Mouse (Mus musculus): ENCODE measurements around the gene 9430015G10Rik. TPM values are rescaled to one million over a fixed set of nuclear protein-coding genes. Genes with fewer than 3 reads are reported as not detected.
"Not testable (repeated sequence)": the region's sequence is repeated elsewhere in the genome, so short reads cannot be mapped to it uniquely, and the experiment has no call there.

The 9430015G10Rik gene
- polyA plus RNA-seq, 1 experiment from 2014 or later: 44.0 TPM

- H3K27ac ChIP-seq (ENCODE audit: low read depth, low read length): no peak overlapping the region
- H3K4me3 ChIP-seq (ENCODE audit: low read depth, low read length): no peak overlapping the region
- H3K36me3 ChIP-seq (ENCODE audit: control insufficient read depth, insufficient read depth, low read length): no peaks in the 10 kb centered on the region
- DNase-seq (ENCODE audit: low spot score) (no peak), ATAC-seq (ENCODE audit: low FRiP score) (no peak)
- no peaks in the 10 kb centered on the region for H3K27me3 ChIP-seq (ENCODE audit: control insufficient read depth, insufficient read depth, low read length)
- 78% methylated on average over 12 of the region's 12 CpGs for WGBS
- no peaks in the 10 kb centered on the region for H3K4me1 ChIP-seq (replicated peaks; ENCODE audit: control insufficient read depth, insufficient read depth, low read length)
- no peak overlapping the region for H3K9ac ChIP-seq (ENCODE audit: low read depth, low read length)
- H3K9me3 ChIP-seq (ENCODE audit: control insufficient read depth, low read length): no peaks in the 10 kb centered on the region
- H3K4me2 ChIP-seq (replicated peaks; ENCODE audit: low read depth, low read length): no peak overlapping the region
Observed at GRCm38 (mm10) chr4:156133943-156134605, 24.3 kb downstream of the 9430015G10Rik start.

DNA sequence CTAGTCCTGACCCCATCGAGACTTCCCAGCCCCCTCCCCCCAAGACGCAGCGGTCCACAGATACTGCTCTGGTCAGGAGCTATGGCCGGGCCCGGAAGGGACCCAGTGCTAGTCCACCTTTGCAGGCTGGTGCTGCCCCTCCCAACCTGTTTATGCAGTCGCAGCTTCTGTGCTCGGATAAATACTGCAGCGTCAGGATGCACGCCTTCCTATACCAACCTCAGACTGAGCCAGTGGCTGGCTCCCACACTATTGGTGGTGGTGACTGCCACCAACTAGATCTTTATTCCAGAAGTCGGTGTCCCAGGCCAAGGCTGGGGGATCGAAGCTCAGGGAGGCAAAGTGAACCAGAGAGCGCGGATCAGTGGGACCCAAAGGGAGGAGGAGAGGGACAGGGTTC, 25.3 kb downstream of the 9430015G10Rik start:
- H3K27ac ChIP-seq (ENCODE audit: low read depth, low read length): no peak overlapping the region
- H3K4me1 ChIP-seq (replicated peaks; ENCODE audit: control insufficient read depth, insufficient read depth, low read length): no peaks in the 10 kb centered on the region
- ATAC-seq (ENCODE audit: low FRiP score) (no peak), DNase-seq (ENCODE audit: low spot score) (no peak)
- H3K36me3 ChIP-seq (ENCODE audit: control insufficient read depth, insufficient read depth, low read length): no peaks in the 10 kb centered on the region
- no peak overlapping the region for H3K9ac ChIP-seq (ENCODE audit: low read depth, low read length)
- 90% methylated on average over 13 of the region's 13 CpGs for WGBS
- H3K9me3 ChIP-seq (ENCODE audit: control insufficient read depth, low read length): no peaks in the 10 kb centered on the region
- H3K4me2 ChIP-seq (replicated peaks; ENCODE audit: low read depth, low read length): no peak overlapping the region
- H3K27me3 ChIP-seq (ENCODE audit: control insufficient read depth, insufficient read depth, low read length): no peaks in the 10 kb centered on the region
- no peak overlapping the region for H3K4me3 ChIP-seq (ENCODE audit: low read depth, low read length)

- Histone ChIP-seq H3K36me3 (ENCODE audit: control insufficient read depth, insufficient read depth, low read length) (no peaks in the 10 kb centered on the region), H3K27me3 (ENCODE audit: control insufficient read depth, insufficient read depth, low read length) (no peaks in the 10 kb centered on the region), H3K9me3 (ENCODE audit: control insufficient read depth, low read length) (no peaks in the 10 kb centered on the region), H3K4me3 (ENCODE audit: low read depth, low read length) (no peak overlapping the region), H3K4me2 (replicated peaks; ENCODE audit: low read depth, low read length) (no peak overlapping the region), H3K9ac (ENCODE audit: low read depth, low read length) (no peak overlapping the region), H3K27ac (ENCODE audit: low read depth, low read length) (no peak overlapping the region), H3K4me1 (replicated peaks; ENCODE audit: control insufficient read depth, insufficient read depth, low read length) (no peaks in the 10 kb centered on the region)
- 94% methylated on average over 14 of the region's 14 CpGs for WGBS
- no peak for DNase-seq (ENCODE audit: low spot score)
- no peak for ATAC-seq (ENCODE audit: low FRiP score)
Observed at GRCm38 (mm10) chr4:156135801-156136200, 26.0 kb downstream of the 9430015G10Rik start.

DNA sequence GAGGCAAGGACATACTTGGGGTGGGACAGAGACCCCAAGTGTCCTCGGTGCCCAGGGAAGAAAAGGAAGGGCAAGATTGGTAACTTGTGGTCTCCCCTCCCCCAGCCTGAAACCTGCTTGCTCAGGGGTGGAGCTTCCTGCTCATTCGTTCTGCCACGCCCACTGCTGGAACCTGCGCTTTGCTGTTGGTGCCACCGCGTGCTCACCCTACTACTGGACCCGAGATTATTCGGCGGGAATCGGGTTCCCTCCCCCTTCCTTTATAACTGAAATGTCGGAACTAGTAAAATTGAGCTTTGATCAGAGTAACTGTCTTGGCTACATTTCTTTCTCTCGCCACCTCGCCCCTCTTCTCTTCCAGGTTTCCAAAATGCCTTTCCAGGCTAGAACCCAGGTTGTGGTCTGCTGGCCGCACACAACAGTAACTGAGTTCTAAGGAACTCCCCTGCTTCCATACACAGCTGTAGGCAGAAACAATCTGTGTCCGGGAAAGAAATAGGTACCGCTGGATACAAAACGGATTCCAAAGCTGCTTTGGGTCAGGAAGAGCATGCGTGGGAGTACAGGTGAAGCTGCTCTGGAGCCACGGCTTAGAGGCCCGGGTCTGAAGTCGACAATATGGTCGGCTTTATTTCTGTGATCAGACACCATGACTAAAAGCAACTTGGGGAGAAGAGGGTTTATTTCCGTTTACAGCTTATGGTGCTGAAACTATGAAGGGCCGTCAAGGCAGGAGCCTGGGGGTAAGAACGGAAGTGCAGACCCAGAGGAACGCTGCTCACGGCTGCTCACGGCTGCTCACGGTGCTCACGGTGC, 26.7 kb downstream of the 9430015G10Rik start:
- Histone ChIP-seq H3K4me3 (ENCODE audit: low read depth, low read length) (no peak overlapping the region), H3K27ac (ENCODE audit: low read depth, low read length) (no peak overlapping the region), H3K9me3 (ENCODE audit: control insufficient read depth, low read length) (no peaks in the 10 kb centered on the region), H3K27me3 (ENCODE audit: control insufficient read depth, insufficient read depth, low read length) (no peaks in the 10 kb centered on the region), H3K9ac (ENCODE audit: low read depth, low read length) (no peak overlapping the region), H3K36me3 (ENCODE audit: control insufficient read depth, insufficient read depth, low read length) (no peaks in the 10 kb centered on the region), H3K4me1 (replicated peaks; ENCODE audit: control insufficient read depth, insufficient read depth, low read length) (no peaks in the 10 kb centered on the region), H3K4me2 (replicated peaks; ENCODE audit: low read depth, low read length) (no peak overlapping the region)
- DNase-seq (ENCODE audit: low spot score): no peak
- ATAC-seq (ENCODE audit: low FRiP score): no peak
- 95% methylated on average over 30 of the region's 30 CpGs for whole genome bisulfite sequencing

- not testable (repeated sequence) for H3K27ac ChIP-seq (ENCODE audit: low read depth, low read length); H3K27me3 ChIP-seq (ENCODE audit: control insufficient read depth, insufficient read depth, low read length); H3K9me3 ChIP-seq (ENCODE audit: control insufficient read depth, low read length); H3K4me3 ChIP-seq (ENCODE audit: low read depth, low read length); H3K36me3 ChIP-seq (ENCODE audit: control insufficient read depth, insufficient read depth, low read length); H3K4me1 ChIP-seq (replicated peaks; ENCODE audit: control insufficient read depth, insufficient read depth, low read length); ATAC-seq (ENCODE audit: low FRiP score); H3K4me2 ChIP-seq (replicated peaks; ENCODE audit: low read depth, low read length); H3K9ac ChIP-seq (ENCODE audit: low read depth, low read length); DNase-seq (ENCODE audit: low spot score)
- WGBS: 90% methylated on average over 10 of the region's 10 CpGs
Observed at GRCm38 (mm10) chr4:156150887-156151286, 41.1 kb downstream of the 9430015G10Rik start.

- H3K4me3 ChIP-seq (ENCODE audit: low read depth, low read length): no peak overlapping the region
- no peak overlapping the region for H3K27ac ChIP-seq (ENCODE audit: low read depth, low read length)
- DNase-seq (ENCODE audit: low spot score) (no peak), ATAC-seq (ENCODE audit: low FRiP score) (no peak)
- H3K9me3 ChIP-seq (ENCODE audit: control insufficient read depth, low read length): 0 out of 2 replicates have a peak, but pooled peaks cover 2% of the 10 kb centered on the region
- no peaks in the 10 kb centered on the region for H3K36me3 ChIP-seq (ENCODE audit: control insufficient read depth, insufficient read depth, low read length)
- 94% methylated on average over 3 of the region's 3 CpGs for WGBS
- no peak overlapping the region for H3K9ac ChIP-seq (ENCODE audit: low read depth, low read length)
- no peaks in the 10 kb centered on the region for H3K4me1 ChIP-seq (replicated peaks; ENCODE audit: control insufficient read depth, insufficient read depth, low read length)
- H3K27me3 ChIP-seq (ENCODE audit: control insufficient read depth, insufficient read depth, low read length): no peaks in the 10 kb centered on the region
- H3K4me2 ChIP-seq (replicated peaks; ENCODE audit: low read depth, low read length): no peak overlapping the region
Observed at GRCm38 (mm10) chr4:156154771-156155170, 45.0 kb downstream of the 9430015G10Rik start.

- no peak overlapping the region for H3K9ac ChIP-seq (ENCODE audit: low read depth, low read length)
- H3K27me3 ChIP-seq (ENCODE audit: control insufficient read depth, insufficient read depth, low read length): no peaks in the 10 kb centered on the region
- peaks cover 49% of the 10 kb centered on the region for H3K36me3 ChIP-seq (ENCODE audit: control insufficient read depth, insufficient read depth, low read length)
- H3K4me2 ChIP-seq (replicated peaks; ENCODE audit: low read depth, low read length): no peak overlapping the region
- H3K9me3 ChIP-seq (ENCODE audit: control insufficient read depth, low read length): no peaks in the 10 kb centered on the region
- no peak overlapping the region for H3K4me3 ChIP-seq (ENCODE audit: low read depth, low read length)
- ATAC-seq (ENCODE audit: low FRiP score): no peak
- no peak overlapping the region for H3K27ac ChIP-seq (ENCODE audit: low read depth, low read length)
- no peaks in the 10 kb centered on the region for H3K4me1 ChIP-seq (replicated peaks; ENCODE audit: control insufficient read depth, insufficient read depth, low read length)
- no peak for DNase-seq (ENCODE audit: low spot score)
- 91% methylated on average over 9 of the region's 9 CpGs for WGBS
Observed at GRCm38 (mm10) chr4:156166477-156166876, 56.7 kb downstream of the 9430015G10Rik start.

- H3K9ac ChIP-seq (ENCODE audit: low read depth, low read length): no peak overlapping the region
- ATAC-seq (ENCODE audit: low FRiP score): no peak
- no peak overlapping the region for H3K27ac ChIP-seq (ENCODE audit: low read depth, low read length)
- DNase-seq (ENCODE audit: low spot score): no peak
- no peaks in the 10 kb centered on the region for H3K9me3 ChIP-seq (ENCODE audit: control insufficient read depth, low read length)
- no peaks in the 10 kb centered on the region for H3K27me3 ChIP-seq (ENCODE audit: control insufficient read depth, insufficient read depth, low read length)
- no peaks in the 10 kb centered on the region for H3K4me1 ChIP-seq (replicated peaks; ENCODE audit: control insufficient read depth, insufficient read depth, low read length)
- no peak overlapping the region for H3K4me2 ChIP-seq (replicated peaks; ENCODE audit: low read depth, low read length)
- 96% methylated on average over 8 of the region's 8 CpGs for WGBS
- peaks cover 62% of the 10 kb centered on the region for H3K36me3 ChIP-seq (ENCODE audit: control insufficient read depth, insufficient read depth, low read length)
- no peak overlapping the region for H3K4me3 ChIP-seq (ENCODE audit: low read depth, low read length)
Observed at GRCm38 (mm10) chr4:156168611-156169010, 58.8 kb downstream of the 9430015G10Rik start.

GRCm38 (mm10) chr4:156169129-156169528, 59.3 kb downstream of the 9430015G10Rik start:
- 95% methylated on average over 10 of the region's 10 CpGs for WGBS
- Histone ChIP-seq H3K9me3 (ENCODE audit: control insufficient read depth, low read length) (no peaks in the 10 kb centered on the region), H3K9ac (ENCODE audit: low read depth, low read length) (no peak overlapping the region), H3K4me1 (replicated peaks; ENCODE audit: control insufficient read depth, insufficient read depth, low read length) (no peaks in the 10 kb centered on the region), H3K4me2 (replicated peaks; ENCODE audit: low read depth, low read length) (no peak overlapping the region), H3K36me3 (ENCODE audit: control insufficient read depth, insufficient read depth, low read length) (peaks cover 62% of the 10 kb centered on the region), H3K27ac (ENCODE audit: low read depth, low read length) (no peak overlapping the region), H3K27me3 (ENCODE audit: control insufficient read depth, insufficient read depth, low read length) (no peaks in the 10 kb centered on the region), H3K4me3 (ENCODE audit: low read depth, low read length) (no peak overlapping the region)
- ATAC-seq (ENCODE audit: low FRiP score) (no peak), DNase-seq (ENCODE audit: low spot score) (no peak)
